Mouse (Mus musculus) liver, embryonic 14.5 days (tissue): ENCODE data around the gene Atcay.

ENCODE experiments used
- CTCF ChIP-seq: IDR thresholded peaks from 2 replicates; pipeline ENCODE4 v1.5.1; 2016; ENCODE audit warnings: antibody characterized with exemption, low read depth, control low read depth
- EP300 ChIP-seq: IDR thresholded peaks from 2 replicates; pipeline ENCODE4 v1.6.1; 2016; ENCODE audit warnings: antibody characterized with exemption, low read depth

DNA sequence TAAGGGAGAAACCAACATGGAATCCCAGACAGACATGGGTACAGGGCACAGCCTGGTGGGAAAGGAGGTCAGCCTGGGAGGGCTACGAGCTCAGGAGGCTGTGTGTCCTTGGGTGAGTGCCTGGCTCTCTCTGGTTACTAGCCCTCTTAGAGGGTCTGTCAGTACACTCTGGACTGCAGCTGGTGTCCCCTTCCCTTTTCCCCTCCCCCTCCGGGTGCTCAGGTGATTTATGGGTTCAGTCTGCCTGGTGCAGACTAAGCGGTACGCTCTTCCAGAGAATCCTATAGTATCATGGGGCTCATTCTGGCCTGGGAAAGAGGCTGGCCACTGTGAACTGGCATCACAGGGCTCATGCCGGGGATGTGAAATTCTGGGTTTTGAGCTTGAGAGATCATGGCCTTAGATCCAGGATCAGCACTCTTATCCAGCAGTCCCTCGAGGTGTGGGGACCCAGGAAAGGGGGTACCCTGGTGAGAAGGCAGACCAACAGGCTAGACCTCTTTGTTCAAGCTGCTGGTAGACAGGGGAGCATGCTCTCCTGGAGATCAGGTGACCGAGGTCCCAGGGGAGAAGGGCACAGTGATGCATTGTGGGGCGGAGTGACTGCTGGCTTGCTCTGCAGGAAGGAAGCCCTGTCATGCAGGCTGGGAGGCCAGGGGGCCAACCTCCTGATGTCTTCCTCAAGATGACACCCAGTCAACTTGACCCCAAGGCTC lies 68.9 kb downstream of the Atcay start:
- TF ChIP-seq EP300, result no peak
- no peak for TF ChIP-seq CTCF
